In the genomic region with DNA sequence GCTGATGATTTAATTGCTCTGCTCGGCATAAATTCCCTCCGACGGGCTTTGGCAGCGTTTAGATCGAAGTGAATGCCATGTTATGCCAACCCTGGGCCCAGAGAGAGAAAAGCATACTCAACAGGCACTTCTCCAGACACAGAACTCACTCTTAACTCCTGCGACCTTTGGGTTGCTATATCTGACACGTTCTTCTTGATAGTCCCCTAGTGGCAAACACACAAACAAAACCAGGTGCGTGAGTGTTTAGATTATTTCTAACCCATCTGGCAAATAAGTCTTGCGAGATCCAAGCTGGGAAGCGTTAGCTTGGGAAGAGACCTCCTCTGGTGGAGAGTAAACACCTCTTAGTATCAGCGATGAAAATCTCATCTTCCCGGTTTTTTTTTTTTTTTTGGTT, we compare ENCODE assay signal across 9 mouse cellular contexts. TPM values are rescaled to one million over a fixed set of nuclear protein-coding genes. Genes with fewer than 3 reads are reported as not detected.
A peak's percentile ranks its signal among the peaks of the same experiment; 100 is the strongest.
DNase-seq lines count a peak whose midpoint lies in the region; ATAC-seq and TF ChIP-seq lines count a peak whose summit lies in the region.
"Had no signal": no experiment of that assay in that cellular context is flagged by ENCODE, and none has a peak within 500 bp of the region (broad histone marks: within the 10 kb centered on the region; RNA-seq: fewer than 3 reads in every experiment).

No protein-coding gene starts in this region.

- H3K4me1 ChIP-seq in heart, embryonic 15.5 days (replicated peaks) = peaks cover 12% of the 10 kb centered on the region
- H3K4me1 ChIP-seq in hindbrain, embryonic 12.5 days = peaks cover 11% of the 10 kb centered on the region
- 0 out of 2 replicates have a peak, but pooled peaks cover 2% of the 10 kb centered on the region for H3K4me1 ChIP-seq in midbrain, postnatal 0 days (ENCODE audit: insufficient read depth, low read length)

- peaks cover 62% of the 10 kb centered on the region for H3K27me3 ChIP-seq in heart, embryonic 15.5 days
- H3K27me3 ChIP-seq in hindbrain, embryonic 12.5 days = peaks cover 55% of the 10 kb centered on the region
- H3K27me3 ChIP-seq in midbrain, postnatal 0 days (ENCODE audit: insufficient read depth, low read length) = peaks cover 8% of the 10 kb centered on the region

- ATAC-seq in heart, embryonic 15.5 days (replicated peaks; ENCODE audit: insufficient number of reproducible peaks, insufficient read depth, low FRiP score, low read depth) = no peak
- ATAC-seq in hindbrain, embryonic 12.5 days (ENCODE audit: low FRiP score) = no peak
- no peak for ATAC-seq in midbrain, postnatal 0 days (ENCODE audit: low FRiP score)
- ATAC-seq in megakaryocyte progenitor cell, adult 5-6 weeks (replicated peaks; ENCODE audit: poor library complexity) = no peak

- no peaks in the 10 kb centered on the region for H3K36me3 ChIP-seq in heart, embryonic 15.5 days
- no peaks in the 10 kb centered on the region for H3K36me3 ChIP-seq in hindbrain, embryonic 12.5 days
- H3K36me3 ChIP-seq in midbrain, postnatal 0 days (ENCODE audit: insufficient read depth, low read length) = no peaks in the 10 kb centered on the region

- TF ChIP-seq POLR2A in brain, embryonic 14.5 days (IDR thresholded peaks at IDR 0.05; ENCODE audit: borderline replicate concordance, extremely low read depth, insufficient read depth, insufficient read length, poor library complexity, severe bottlenecking) = no peak

- no peak for TF ChIP-seq CTCF in brain, embryonic 14.5 days (IDR thresholded peaks at IDR 0.05; ENCODE audit: borderline replicate concordance, extremely low read depth, insufficient read depth, insufficient read length)
- TF ChIP-seq CTCF in midbrain, postnatal 0 days (IDR thresholded peaks at IDR 0.05) = peak; percentile 41

- no peak overlapping the region for H3K9ac ChIP-seq in heart, embryonic 15.5 days
- H3K9ac ChIP-seq in hindbrain, embryonic 12.5 days = no peak overlapping the region; the same call in 1 of the 2 replicates
- no peak overlapping the region for H3K9ac ChIP-seq in midbrain, postnatal 0 days (replicated peaks; ENCODE audit: low read length, poor library complexity, severe bottlenecking)

- peak overlapping the region; percentile 99 for H3K4me2 ChIP-seq in heart, embryonic 15.5 days
- H3K4me2 ChIP-seq in hindbrain, embryonic 12.5 days (replicated peaks) = peak overlapping the region; percentile 100
- H3K4me2 ChIP-seq in midbrain, postnatal 0 days (ENCODE audit: low read depth, low read length, poor library complexity, severe bottlenecking) = peak overlapping the region; percentile 98

- no peaks in the 10 kb centered on the region for H3K9me3 ChIP-seq in heart, embryonic 15.5 days (replicated peaks)
- no peaks in the 10 kb centered on the region for H3K9me3 ChIP-seq in hindbrain, embryonic 12.5 days (replicated peaks)
- no peaks in the 10 kb centered on the region for H3K9me3 ChIP-seq in midbrain, postnatal 0 days (ENCODE audit: low read length)

- no peak overlapping the region for H3K27ac ChIP-seq in heart, embryonic 15.5 days
- H3K27ac ChIP-seq in hindbrain, embryonic 12.5 days = no peak overlapping the region
- no peak overlapping the region for H3K27ac ChIP-seq in midbrain, postnatal 0 days (ENCODE audit: low read depth, low read length)

- H3K4me3 ChIP-seq in heart, embryonic 15.5 days = peak overlapping the region; percentile 61
- H3K4me3 ChIP-seq in hindbrain, embryonic 12.5 days = peak overlapping the region; percentile 57
- H3K4me3 ChIP-seq in midbrain, postnatal 0 days (ENCODE audit: low read depth, low read length) = peak overlapping the region; percentile 63

- WGBS in heart, embryonic 15.5 days = 11% methylated on average over 12 of the region's 12 CpGs
- WGBS in hindbrain, embryonic 12.5 days = 12% methylated on average over 12 of the region's 12 CpGs
- 17% methylated on average over 12 of the region's 12 CpGs for WGBS in midbrain, postnatal 0 days

- no peak for DNase-seq in heart, adult 9 months (ENCODE audit: low spot score in 2 of 2)
- peak; percentile 56 for DNase-seq in brain, embryonic 14.5 days (ENCODE audit: low read depth)
- peak; percentile 28 for DNase-seq in midbrain, postnatal 0 days (ENCODE audit: low spot score)
- no peak for DNase-seq in right cerebral cortex, postnatal 25 days
- no peak for DNase-seq in urinary bladder, adult 2 months (ENCODE audit: low spot score)
- DNase-seq: thymus, postnatal 36 days had no signal

RNA-seq across cellular contexts. Expression of a gene that starts 1.5 kb away (rescaled TPM):
- 0.83 and 2.1 TPM in 2 replicates for polyA plus RNA-seq in heart, embryonic 15.5 days (2015; fragmentation: Nextera tagmentation; extraction: Ambion mirVana)
- polyA plus RNA-seq in brain, embryonic 14.5 days (2012; rRNA removed) = 1.5 and 1.9 TPM in 2 replicates
- polyA plus RNA-seq in hindbrain, embryonic 12.5 days (2016; fragmentation: Nextera tagmentation; extraction: Ambion mirVana) = 2.5 and 2.7 TPM in 2 replicates
- 4.5 and 4.6 TPM in 2 replicates for total RNA-seq in midbrain, postnatal 0 days (2014; rRNA removed)
- 1.4 and 1.7 TPM in 2 replicates for polyA plus RNA-seq in midbrain, postnatal 0 days (2015; fragmentation: Nextera tagmentation; extraction: Ambion mirVana)
- polyA plus RNA-seq in urinary bladder, adult 2 months (2012; rRNA removed) = 51.1 and 66.0 TPM in 2 replicates
- total RNA-seq in megakaryocyte progenitor cell, adult 5-6 weeks (2015) = not detected in 2 replicates
- not detected in 2 replicates for total RNA-seq in megakaryocyte progenitor cell, adult 5-6 weeks (2017)

Comparison
In these comparisons a context has a peak if more than half of its experiments do, and no peak if none do; other contexts are left out.
1. DNase-seq: peak in brain, embryonic 14.5 days (single experiment) and midbrain, postnatal 0 days (single experiment); none in heart, adult 9 months (0 of 2), right cerebral cortex, postnatal 25 days (single experiment) and urinary bladder, adult 2 months (single experiment).
2. RNA of a gene that starts 1.5 kb away (polyA plus RNA-seq): 51.1 to 66.0 TPM in urinary bladder, adult 2 months; 2.5 to 2.7 TPM in hindbrain, embryonic 12.5 days, 1.5 to 1.9 TPM in brain, embryonic 14.5 days, 1.4 to 1.7 TPM in midbrain, postnatal 0 days and 0.83 to 2.1 TPM in heart, embryonic 15.5 days; every median in the first group is over 10 times any median in the second.
3. Peak in every context shown above with its lines, with median percentiles within 50 percentile points of each other: H3K4me2 ChIP-seq and H3K4me3 ChIP-seq.